Mouse (Mus musculus) kidney, postnatal 25 days (tissue): ENCODE results near the gene Scfd2.

Experiments
- DNase-seq, 2 experiments: peaks; one replicate each; pipeline ENCODE4 v3.0.0; 2021; ENCODE audit warnings: mixed read lengths in 2 of 2

Scfd2 gene

DNA sequence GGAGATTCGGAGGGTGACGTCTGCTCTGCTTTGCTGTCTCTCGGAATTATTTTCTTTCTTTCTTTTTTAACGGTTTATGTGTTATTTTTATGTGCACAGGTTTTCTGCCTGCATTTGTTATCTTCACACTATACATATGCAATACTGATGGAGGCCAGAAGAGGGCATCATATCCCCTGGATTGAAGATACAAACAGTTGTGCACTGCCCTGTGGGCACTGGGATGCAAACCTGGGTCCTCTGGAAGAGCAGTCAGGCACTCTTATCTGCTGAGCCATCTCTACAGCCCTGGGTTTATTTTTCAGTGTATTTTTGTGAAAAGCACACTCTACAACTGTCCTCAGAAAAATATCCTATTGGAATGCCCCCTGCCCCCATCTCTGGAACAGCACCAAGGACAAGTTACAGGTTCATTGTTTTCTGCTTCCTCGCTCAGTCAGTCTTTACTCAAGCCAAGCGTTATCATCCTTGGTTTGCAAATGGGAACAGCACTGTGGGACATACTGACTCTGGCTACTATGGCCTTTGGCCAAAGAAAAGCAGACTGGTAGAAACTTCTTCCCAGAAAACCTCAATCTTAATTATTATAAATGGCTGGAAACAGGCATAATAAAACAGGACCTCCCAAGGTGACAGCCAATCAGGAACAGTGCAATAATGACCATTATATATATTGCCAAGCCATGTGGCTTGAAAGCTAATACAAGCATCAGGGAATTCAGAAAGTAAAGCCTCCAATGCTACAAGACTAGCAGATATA lies 75.9 kb downstream of the Scfd2 start:
- peak in 1 of 2 experiments; percentile 18 for DNase-seq

- no peak for DNase-seq
Observed at GRCm38 (mm10) chr5:74455094-74455493, 76.5 kb downstream of the Scfd2 start.

DNA sequence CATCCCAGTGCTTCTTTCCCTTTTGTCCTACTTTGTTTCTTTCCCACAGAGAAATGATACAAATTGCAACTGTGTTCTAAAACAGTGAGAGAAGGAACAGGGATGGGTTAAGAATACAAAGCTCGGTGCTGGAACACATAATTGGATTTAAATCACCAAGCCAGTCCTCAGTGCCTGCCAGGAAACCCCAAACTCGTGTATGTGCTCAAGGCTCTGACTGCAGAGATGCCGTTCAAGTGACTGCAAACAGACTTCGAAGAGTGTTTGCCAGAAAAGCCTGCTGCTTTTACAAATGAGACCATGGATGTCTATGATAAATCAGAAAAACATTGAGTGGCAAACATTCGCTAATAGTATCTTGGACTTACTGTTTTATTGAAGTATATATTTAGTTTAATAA lies 80.6 kb downstream of the Scfd2 start:
- no peak for DNase-seq

GRCm38 (mm10) chr5:74447517-74448334 lies 83.8 kb downstream of the Scfd2 start:
- DNase-seq, result no peak

- DNase-seq, result no peak
Observed at GRCm38 (mm10) chr5:74445861-74446260, 85.7 kb downstream of the Scfd2 start.

- no peak for DNase-seq
Observed at GRCm38 (mm10) chr5:74438353-74438752, 93.2 kb downstream of the Scfd2 start.

GRCm38 (mm10) chr5:74433580-74434147 lies 97.9 kb downstream of the Scfd2 start:
- peak; percentile 65 to 87 for DNase-seq

- no peak for DNase-seq
Observed at GRCm38 (mm10) chr5:74432879-74433539, 98.5 kb downstream of the Scfd2 start.

DNA sequence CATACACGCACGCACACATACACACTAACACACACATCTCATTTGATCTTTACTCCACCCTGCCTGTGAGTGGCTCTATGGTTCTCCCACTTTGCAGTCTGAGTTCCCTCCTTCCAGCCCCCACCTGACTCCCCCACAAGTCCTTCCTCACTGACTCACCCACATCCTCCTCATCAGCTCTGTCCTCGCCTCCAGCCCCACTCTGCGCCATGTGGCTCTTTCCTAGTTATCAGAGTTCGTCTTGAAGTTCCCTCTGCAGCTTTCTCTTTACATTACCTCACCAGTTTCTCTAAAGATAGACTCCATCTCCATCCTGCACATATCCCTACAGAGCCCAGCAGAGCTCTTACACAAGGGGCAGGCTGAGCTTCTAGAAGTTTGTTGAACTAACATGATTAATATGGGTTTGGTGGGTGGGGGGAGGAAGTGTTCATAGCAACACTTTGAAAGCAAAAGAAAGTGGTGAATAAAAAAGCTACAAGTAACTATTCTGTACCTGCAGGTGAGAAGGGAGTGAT lies 110.9 kb downstream of the Scfd2 start:
- no peak for DNase-seq

DNA sequence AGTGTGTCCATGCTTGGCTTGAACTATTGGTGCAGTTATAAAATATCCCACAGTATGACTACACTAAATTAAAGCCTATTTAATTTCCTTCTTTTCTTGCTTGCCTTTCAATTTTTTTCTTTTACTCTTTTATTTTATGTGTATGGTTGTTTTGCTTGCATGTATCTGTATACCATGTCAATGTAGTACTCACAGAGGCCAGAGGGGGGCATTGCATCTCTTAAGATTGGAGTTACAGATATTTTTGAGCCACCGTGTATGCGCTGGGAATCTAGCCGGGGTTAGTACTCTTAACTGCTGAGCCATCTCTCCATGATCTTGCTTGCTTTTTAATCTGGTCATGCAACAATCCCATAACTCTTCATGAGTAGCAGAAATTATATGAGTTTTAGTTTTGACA lies 119.0 kb downstream of the Scfd2 start:
- no peak for DNase-seq

DNA sequence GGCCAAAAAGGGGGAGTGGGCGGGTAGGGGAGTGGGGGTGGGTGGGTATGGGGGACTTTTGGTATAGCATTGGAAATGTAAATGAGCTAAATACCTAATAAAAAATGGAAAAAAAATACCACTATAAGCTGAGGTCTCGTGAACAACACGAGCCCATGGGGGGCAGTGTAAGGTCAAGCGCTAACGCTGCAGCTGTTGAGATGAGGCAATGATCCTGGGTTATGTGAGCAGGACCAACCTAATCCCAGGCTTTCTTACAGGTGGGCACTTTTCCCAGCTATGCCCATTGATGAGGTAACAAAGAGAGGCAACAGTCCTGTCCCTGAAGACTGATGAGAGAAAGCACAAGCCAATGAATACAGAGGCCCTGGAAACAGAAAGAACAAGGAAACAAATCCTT lies 126.7 kb downstream of the Scfd2 start:
- DNase-seq, result no peak

DNA sequence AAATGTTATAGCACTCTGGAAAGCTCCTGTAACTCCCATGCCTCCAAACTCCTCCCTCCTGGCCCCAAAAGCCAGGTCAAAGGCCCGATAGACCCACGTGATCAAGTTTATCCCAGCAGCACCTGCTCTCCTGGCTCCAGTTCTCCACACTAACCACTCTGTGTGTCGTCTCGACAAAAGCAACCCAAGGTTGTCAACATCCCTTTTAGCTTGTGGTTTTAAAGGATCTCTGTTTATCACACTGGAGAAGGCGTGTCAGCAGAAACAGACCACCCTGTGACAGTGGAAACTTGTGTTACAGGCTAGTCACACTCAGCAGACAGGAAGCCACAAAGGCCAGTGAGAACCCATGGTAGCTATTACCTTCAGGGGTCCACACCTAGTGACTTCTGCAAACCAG lies 127.5 kb downstream of the Scfd2 start:
- peak in 1 of 2 experiments; percentile 7 for DNase-seq

- no peak for DNase-seq
Observed at GRCm38 (mm10) chr5:74402626-74403025, 128.9 kb downstream of the Scfd2 start.

GRCm38 (mm10) chr5:74391806-74392205 lies 139.8 kb downstream of the Scfd2 start:
- no peak for DNase-seq

DNA sequence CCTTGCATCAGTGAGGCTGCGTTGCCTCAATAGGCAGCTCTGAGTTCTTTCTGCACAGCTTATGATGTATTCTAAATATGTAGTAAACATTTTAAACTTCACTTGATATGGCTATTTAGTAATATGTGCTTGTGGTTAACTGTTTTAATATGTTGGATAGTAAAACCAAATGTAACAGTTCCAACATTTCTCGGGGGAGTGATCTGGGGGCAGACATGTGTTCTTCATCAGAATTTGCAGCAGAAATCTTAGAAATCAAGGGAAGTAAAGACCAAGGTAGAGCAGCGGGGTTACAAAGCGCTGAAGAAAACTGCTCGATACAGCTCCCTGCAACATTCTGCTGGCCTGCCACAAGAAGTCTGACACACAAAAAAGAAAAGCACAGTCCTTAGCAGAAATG lies 140.2 kb downstream of the Scfd2 start:
- DNase-seq, result no peak

GRCm38 (mm10) chr5:74388849-74389248 lies 142.7 kb downstream of the Scfd2 start:
- peak in 1 of 2 experiments; percentile 39 for DNase-seq

DNA sequence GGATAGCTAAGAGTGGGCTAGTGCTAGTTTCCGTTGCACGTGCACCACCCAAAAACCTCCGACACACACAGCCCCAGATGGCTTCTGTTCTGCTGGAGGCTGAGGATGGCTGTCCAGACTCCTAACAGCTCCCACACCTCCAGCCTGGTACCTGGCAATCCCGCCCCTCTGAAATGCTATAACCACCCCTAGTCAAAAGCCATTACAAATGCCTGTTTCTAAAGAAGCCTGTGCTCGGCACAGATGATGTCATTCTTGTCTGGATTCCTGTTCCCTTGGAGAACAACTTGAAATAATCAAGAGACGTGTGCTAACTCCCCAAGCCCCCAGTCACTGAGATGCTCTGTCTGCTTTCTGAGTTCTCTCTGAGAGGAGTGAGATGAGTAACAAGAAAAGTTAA lies 143.5 kb downstream of the Scfd2 start:
- no peak for DNase-seq

DNA sequence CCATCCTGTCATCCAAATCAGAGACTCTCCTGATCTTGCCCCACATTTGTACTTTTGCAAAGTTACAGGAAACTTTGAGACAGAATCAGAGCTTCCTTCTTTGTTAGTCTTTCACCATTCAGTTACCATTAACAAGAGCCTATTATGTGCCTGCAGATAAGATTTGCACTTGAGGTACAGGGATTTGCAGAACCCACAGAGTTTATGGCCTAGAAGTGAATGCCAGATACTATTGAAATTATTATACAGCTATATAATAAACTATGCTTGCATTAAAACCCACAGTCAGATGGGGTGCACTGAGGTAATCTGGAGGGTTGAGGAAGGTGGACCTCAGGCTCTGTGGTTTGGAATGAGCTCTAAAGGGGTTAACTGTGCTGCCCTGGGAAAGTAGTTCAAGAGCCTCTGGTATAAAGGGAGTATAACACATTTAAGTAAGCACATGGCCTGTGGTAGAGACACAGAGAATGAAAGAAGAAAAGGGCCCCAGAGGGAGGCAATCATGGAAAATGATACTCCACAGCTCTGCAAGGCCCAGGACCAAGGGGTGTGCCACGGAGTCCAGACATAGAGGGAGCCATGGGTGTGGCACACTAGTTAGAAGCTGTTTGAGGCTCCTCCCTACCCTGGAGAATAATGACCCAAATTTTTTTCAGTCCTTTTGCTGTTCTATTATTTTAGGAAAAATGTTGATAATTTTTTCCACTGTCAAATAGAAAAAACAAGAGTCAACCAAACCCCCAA lies 144.2 kb downstream of the Scfd2 start:
- DNase-seq, result no peak

DNA sequence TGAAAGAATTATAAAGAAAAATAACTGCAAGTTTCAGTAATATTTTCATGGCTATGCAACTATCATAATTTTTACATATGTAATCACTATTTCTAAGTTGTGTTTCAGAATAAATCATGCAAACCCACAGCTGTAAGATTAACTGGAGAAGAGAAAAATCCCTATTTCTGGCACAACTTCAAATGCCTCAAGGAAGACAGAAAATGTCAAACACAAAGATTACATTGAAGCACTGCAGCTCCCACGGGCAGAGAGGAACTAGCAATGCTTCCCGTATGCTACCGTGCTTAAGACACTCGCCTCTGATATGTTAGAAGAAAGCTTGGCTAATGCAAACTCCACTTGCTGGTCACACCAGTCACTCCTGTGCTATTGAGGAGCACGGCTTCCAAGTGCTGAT lies 151.5 kb downstream of the Scfd2 start:
- no peak for DNase-seq

GRCm38 (mm10) chr5:74366710-74367101 lies 164.9 kb downstream of the Scfd2 start:
- no peak for DNase-seq

DNA sequence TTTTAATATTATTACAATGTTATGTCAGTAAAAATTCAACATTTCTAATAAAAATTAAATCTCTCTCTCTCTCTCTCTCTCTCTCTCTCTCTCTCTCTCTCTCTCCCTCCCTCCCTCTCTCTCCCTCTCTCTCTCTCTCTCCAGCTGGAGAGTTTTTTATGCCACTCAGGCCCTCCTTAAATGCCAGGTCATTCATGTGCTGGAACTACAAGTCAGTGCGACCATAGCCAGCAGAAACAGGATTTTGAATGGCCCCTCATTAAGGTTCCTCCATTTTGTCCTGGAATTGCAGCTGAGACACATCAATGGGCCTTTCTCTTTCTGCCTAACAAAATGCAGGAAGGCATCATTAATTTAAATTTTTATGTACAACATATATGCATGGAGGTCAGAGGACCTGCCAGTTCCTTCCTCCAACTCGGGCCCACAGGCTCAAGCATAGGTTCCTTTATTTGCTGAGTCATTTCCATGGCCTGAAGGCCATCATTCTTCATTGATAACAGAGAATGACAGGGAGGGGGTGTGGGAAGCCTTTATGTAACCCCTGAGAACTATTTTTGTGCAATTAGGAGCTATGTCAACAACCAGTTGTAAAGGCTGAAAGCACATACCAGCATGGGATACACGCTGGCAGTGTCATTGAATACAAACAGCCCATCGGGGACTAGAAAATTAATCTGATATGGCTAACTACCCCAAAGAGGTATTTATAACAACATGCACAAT lies 165.4 kb downstream of the Scfd2 start:
- DNase-seq, result no peak

DNA sequence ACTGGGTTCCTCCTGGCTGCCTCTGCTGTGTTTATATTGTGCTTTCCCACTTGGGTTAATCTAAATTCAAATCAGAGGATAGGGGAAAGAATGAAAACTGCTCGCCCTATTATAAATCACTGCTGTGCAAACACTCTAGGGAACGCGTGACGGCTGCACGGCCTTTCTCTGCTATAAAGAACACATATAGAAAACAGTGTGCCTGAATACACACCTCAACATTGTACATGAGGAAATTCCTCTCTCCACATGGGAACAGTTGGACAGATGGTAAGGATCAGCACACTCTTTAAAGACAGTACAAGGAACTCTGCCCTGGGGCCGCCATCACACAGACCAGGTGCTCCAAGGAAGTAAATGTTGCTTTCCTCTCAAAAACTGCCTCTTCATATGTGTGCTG lies 166.2 kb downstream of the Scfd2 start:
- no peak for DNase-seq
